Mouse (Mus musculus) G1E (cell line): ENCODE measurements at regions not wholly inside any gene's neighbourhood (a gene's known extent, or its start where the extent isn't known, plus 50 kb on each side); places are given as distances from the start of the nearest gene placed in this dataset.

ENCODE experiments used
- CTCF ChIP-seq: IDR thresholded peaks from 2 replicates; pipeline ENCODE4 v1.5.1; 2012; ENCODE audit warnings: low read depth, low read length, inconsistent platforms, mixed read lengths
- GATA1 ChIP-seq: IDR thresholded peaks from 2 replicates; pipeline ENCODE4 v1.6.1; 2012; ENCODE audit warnings: borderline replicate concordance, low read length, inconsistent platforms, mixed read lengths
- GATA2 ChIP-seq: IDR thresholded peaks from 2 replicates; pipeline ENCODE4 v1.6.1; 2012; ENCODE audit warnings: low read depth, low read length, inconsistent platforms, borderline replicate concordance
- POLR2AphosphoS5 ChIP-seq: IDR thresholded peaks from 2 replicates; pipeline ENCODE4 v1.6.1; 2012; ENCODE audit warnings: low read depth, low read length, inconsistent platforms; ENCODE audit not compliant: insufficient replicate concordance
- TAL1 ChIP-seq: conservative IDR thresholded peaks from 2 replicates; pipeline ENCODE4 v1.6.1; 2012; ENCODE audit warnings: low read depth, low read length, inconsistent platforms, mixed read lengths

- TF ChIP-seq CTCF, result no peak
- TF ChIP-seq GATA1, result no peak
- no peak for TF ChIP-seq TAL1
- no peak for TF ChIP-seq POLR2AphosphoS5
- TF ChIP-seq GATA2, result no peak
Observed at GRCm38 (mm10) chr13:53846221-53846620, 209.3 kb downstream of the Drd1 start.
